Mouse (Mus musculus) erythroblast, embryonic 14.5 days (primary cell): ENCODE data around the gene Nkain2.

Source experiments
- GATA1 ChIP-seq: IDR thresholded peaks from 2 replicates; pipeline ENCODE4 v1.6.1; 2012; ENCODE audit warnings: low read length, inconsistent platforms, mixed read lengths
- TAL1 ChIP-seq: IDR thresholded peaks from 3 replicates; pipeline ENCODE4 v1.6.1; 2012; ENCODE audit warnings: low read length, inconsistent platforms, mixed read lengths

- TF ChIP-seq GATA1 (no peak), TAL1 (no peak)
Observed at GRCm38 (mm10) chr10:31812543-31812942, 1077.7 kb downstream of the Nkain2 start.
